Mouse (Mus musculus) bone marrow macrophage, adult 2 months (primary cell): Measurements from ENCODE around the gene Kcnk4. TPM values are rescaled to one million over a fixed set of nuclear protein-coding genes. Genes with fewer than 3 reads are reported as not detected.

ENCODE experiments used
- H3K27ac ChIP-seq: 2 replicates; pipeline ENCODE4 v1.5.1; 2012; ENCODE audit warnings: low read depth, low read length; ENCODE audit not compliant: insufficient read depth
- H3K4me1 ChIP-seq: 2 replicates; pipeline ENCODE4 v1.6.1; 2012; ENCODE audit warnings: low read length; ENCODE audit not compliant: control insufficient read depth, insufficient read depth
- H3K4me3 ChIP-seq: 2 replicates; pipeline ENCODE4 v1.5.1; 2012; ENCODE audit warnings: mild to moderate bottlenecking, low read length, moderate library complexity; ENCODE audit not compliant: insufficient read depth
- CTCF ChIP-seq: IDR thresholded peaks from 2 replicates; pipeline ENCODE4 v1.5.1; 2012; ENCODE audit warnings: low read depth, mild to moderate bottlenecking, low read length, moderate library complexity
- POLR2A ChIP-seq: IDR thresholded peaks from 2 replicates; pipeline ENCODE4 v1.6.1; 2012; ENCODE audit warnings: mild to moderate bottlenecking, low read depth, low read length, borderline replicate concordance
- polyA plus RNA-seq: library from polyadenylated mRNA; stranded (reverse); fragments of >200 nt; gene quantifications from 2 replicates; pipeline ENCODE4 v1.2.4, GENCODE M21; 2012; ENCODE audit not compliant: missing spikeins, insufficient read depth, insufficient read length

Gene Kcnk4
- polyA plus RNA-seq, 1 experiment = not detected

DNA sequence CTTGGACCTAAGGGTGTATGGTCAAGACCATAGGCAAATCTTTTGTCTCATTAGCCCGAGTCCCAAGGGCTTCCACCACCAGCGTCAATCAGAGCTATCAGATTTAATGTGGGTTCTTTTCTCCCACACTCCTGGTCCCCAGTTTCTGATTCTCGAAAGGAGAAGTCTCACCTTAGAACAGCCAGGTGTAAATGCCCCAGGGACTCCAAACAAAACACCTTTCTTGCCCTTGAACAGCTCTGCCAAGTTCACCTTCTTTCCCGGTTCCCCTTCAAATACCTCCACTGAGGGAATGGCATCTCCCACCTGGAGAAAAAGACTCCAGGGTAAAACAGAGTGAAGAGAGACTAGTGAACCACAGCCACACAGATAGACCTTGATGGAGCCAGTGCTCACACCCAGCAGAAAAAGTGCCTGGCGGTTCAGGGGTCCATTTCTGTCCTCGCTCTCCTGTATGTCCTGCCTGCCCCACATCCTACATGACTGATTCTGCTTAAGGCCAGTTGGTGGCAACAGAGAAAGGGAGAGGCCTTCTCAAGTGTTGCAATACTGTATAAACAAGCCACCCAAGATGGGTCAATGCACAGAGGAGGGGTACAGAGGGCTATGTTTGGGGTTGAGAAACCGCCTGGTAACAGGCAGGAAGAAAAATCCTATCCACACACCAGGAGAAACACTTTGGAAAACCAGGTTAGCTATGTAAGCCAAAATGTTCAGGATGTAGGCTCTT lies 26.3 kb downstream of the Kcnk4 start:
- Histone ChIP-seq H3K4me3 (peak overlapping the region; percentile 81), H3K27ac (peak overlapping the region; percentile 44), H3K4me1 (peaks cover 13% of the 10 kb centered on the region)
- TF ChIP-seq POLR2A (no peak), CTCF (0 out of 2 replicates have a peak, but pooled peaks have one; percentile 11)

DNA sequence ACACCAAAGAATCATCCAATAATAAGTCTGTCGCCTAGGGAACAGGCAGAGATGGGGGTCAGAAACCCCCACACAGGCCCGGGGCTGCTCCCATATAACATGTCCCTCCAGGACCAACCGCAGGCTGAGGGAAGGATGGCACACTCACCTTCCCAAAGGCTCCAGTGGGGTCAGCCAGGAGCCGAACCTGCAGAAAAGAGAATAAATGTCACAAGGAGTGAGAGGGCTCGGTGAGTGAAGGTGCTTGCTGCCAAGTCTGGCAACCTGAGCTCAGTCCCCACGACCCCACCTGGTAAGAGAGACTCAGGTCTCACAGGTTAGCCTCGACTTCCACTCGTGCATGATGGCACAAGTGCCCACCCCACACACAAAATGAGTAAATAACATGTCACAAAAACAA lies 27.2 kb downstream of the Kcnk4 start:
- 0 out of 2 replicates have a peak overlapping the region, but pooled peaks have one; percentile 35 for H3K27ac ChIP-seq
- peaks cover 13% of the 10 kb centered on the region for H3K4me1 ChIP-seq
- no peak overlapping the region for H3K4me3 ChIP-seq
- TF ChIP-seq CTCF (no peak), POLR2A (no peak)

- no peak overlapping the region for H3K4me3 ChIP-seq
- H3K4me1 ChIP-seq = peaks cover 13% of the 10 kb centered on the region
- TF ChIP-seq POLR2A = no peak
- no peak for TF ChIP-seq CTCF
- no peak overlapping the region for H3K27ac ChIP-seq
These were observed 28.1 kb downstream of the Kcnk4 start for GRCm38 (mm10) chr19:6906199-6906598.

DNA sequence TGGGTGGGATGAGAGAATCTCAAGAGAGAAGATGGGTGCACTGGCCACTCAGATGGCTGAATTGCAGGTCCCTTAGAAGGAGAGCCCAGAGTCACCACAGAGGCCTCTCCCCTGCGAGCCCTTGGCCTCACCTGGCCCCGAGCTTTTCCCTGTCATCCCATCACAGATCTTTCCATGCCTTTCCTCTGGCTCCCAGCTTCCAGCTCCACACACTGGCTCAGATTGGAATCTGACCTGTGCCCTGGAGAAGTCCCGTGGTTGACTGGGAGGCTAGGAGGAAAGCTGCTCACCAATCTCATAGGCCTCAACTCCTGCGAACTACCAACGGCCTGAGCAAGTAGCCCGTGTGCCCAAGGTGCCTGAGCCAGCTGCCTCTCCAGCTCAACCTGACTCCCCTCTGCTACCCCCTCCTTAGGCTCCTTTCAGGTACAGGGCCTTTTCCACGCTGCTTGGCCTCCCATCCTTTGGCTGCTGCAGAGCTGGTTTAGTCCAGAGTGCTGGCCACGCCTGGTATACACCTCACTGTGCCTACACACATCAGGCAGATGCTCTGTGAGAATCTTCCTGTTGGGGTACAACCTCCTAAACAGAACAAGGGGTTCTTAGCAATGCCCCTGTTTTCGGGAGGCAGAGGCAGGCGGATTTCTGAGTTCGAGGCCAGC lies 28.7 kb downstream of the Kcnk4 start:
- no peak for TF ChIP-seq POLR2A
- TF ChIP-seq CTCF = no peak
- Histone ChIP-seq H3K4me1 (peaks cover 13% of the 10 kb centered on the region), H3K4me3 (no peak overlapping the region), H3K27ac (no peak overlapping the region)

GRCm38 (mm10) chr19:6904846-6905245 lies 29.5 kb downstream of the Kcnk4 start:
- no peak overlapping the region for H3K4me3 ChIP-seq
- no peak overlapping the region for H3K27ac ChIP-seq
- TF ChIP-seq CTCF (no peak), POLR2A (no peak)
- H3K4me1 ChIP-seq = peaks cover 13% of the 10 kb centered on the region

GRCm38 (mm10) chr19:6903031-6903430 lies 31.3 kb downstream of the Kcnk4 start:
- H3K4me1 ChIP-seq = peaks cover 13% of the 10 kb centered on the region

DNA sequence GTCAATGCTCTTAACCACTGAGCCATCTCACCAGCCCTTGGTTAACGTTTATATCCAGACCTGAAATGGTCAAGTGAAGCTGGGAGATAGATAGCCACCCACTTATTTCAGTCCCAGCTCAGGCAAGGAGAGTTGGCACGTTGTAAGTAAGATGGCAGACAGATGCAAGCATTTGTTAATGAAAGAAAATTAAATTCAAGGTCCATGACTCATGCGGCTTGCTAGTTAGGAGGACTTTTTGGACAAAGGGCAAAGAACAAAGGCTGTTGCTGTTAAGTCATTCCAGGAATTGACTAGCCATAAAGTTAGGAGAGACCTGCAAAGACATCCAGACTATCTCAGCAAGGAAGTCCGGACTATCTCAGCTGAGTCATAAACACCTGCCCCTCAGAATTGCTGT lies 34.7 kb downstream of the Kcnk4 start:
- Histone ChIP-seq H3K4me3 (no peak overlapping the region), H3K27ac (no peak overlapping the region), H3K4me1 (peaks cover 7% of the 10 kb centered on the region)
- TF ChIP-seq POLR2A (no peak), CTCF (no peak)

More at GRCm38 (mm10) chr19:6903031-6903430, 31.3 kb downstream of the Kcnk4 start:
- no peak for TF ChIP-seq CTCF
- no peak for TF ChIP-seq POLR2A
- Histone ChIP-seq H3K27ac (no peak overlapping the region), H3K4me3 (no peak overlapping the region)

DNA sequence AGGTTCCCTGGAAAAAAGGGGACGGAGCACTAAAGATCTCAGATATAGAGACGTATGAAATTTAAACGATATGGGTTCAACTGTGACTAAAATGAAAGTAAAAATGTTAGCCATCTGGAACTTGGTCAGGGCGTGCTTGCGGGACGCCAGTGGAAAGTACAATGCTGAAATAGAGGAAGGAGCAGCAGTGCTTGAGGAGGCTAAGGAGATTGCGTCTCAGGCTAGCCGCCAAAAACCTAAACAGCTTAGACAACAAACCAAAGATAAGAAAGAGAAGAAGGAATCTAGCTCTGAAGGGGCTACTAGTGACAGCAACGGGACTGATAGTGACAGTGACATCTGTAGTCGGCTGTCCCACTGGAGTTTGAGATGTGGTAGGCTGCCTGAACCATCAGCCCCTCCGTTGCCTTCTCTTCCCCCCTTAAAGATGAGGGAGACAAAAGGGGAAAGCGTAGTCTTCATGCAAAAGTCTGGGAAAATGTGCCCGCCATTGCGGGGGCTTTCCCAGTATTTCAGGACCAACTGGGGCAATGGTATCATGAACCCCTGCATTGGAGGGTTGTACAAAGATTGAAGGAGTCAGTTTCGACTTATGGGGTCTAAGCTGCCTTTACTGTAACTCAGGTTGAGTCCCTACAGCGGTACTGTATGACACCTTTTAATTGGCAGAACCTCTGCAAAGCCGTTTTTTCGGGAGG lies 38.6 kb downstream of the Kcnk4 start:
- H3K4me3 ChIP-seq = peak overlapping the region; percentile 52
- H3K27ac ChIP-seq = peak overlapping the region; percentile 36
- H3K4me1 ChIP-seq = peaks cover 12% of the 10 kb centered on the region

- H3K4me1 ChIP-seq = peaks cover 12% of the 10 kb centered on the region
- TF ChIP-seq POLR2A (no peak), CTCF (no peak)
- no peak overlapping the region for H3K27ac ChIP-seq
- no peak overlapping the region for H3K4me3 ChIP-seq
These were observed 40.4 kb downstream of the Kcnk4 start for GRCm38 (mm10) chr19:6893731-6894451.

- no peak overlapping the region for H3K4me3 ChIP-seq
- TF ChIP-seq POLR2A = no peak
- TF ChIP-seq CTCF = no peak
- H3K27ac ChIP-seq = no peak overlapping the region
- H3K4me1 ChIP-seq = peaks cover 12% of the 10 kb centered on the region
These were observed 41.8 kb downstream of the Kcnk4 start for GRCm38 (mm10) chr19:6892512-6892911.
